Mouse (Mus musculus) lung, adult 2 months (tissue): ENCODE results near the gene Slx4. TPM values are rescaled to one million over a fixed set of nuclear protein-coding genes. Genes with fewer than 3 reads are reported as not detected.

ENCODE experiments used
- DNase-seq: peaks from one replicate; pipeline ENCODE4 v3.0.0; 2022
- H3K4me1 ChIP-seq: fragments of 200-500 bp; 2 replicates; pipeline ENCODE4 v1.6.1; 2011; ENCODE audit warnings: low read length; ENCODE audit not compliant: control insufficient read depth, insufficient read depth
- H3K4me3 ChIP-seq: fragments of 200-500 bp; replicated peaks from 2 replicates; pipeline ENCODE3; 2011; ENCODE audit warnings: low read depth, mild to moderate bottlenecking, control low read depth, low read length; ENCODE audit errors: extremely low read depth
- CTCF ChIP-seq: fragments of 200-500 bp; IDR thresholded peaks from 2 replicates; pipeline ENCODE4 v1.5.1; 2011; ENCODE audit warnings: mild to moderate bottlenecking, low read length, control low read depth; ENCODE audit not compliant: insufficient read depth
- POLR2A ChIP-seq: fragments of 200-500 bp; IDR thresholded peaks from 2 replicates; pipeline ENCODE4 v1.6.1; 2011; ENCODE audit warnings: low read depth, mild to moderate bottlenecking, control low read depth, low read length, borderline replicate concordance; ENCODE audit errors: extremely low read depth
- WGBS: fragments of 180-500 bp; shearing (Covaris S2); methylation state at CpG from one replicate; pipeline ENCODE4 v1.1.7; 2018; 5-methylcytosine and 5-hydroxymethylcytosine counted together
- polyA plus RNA-seq: library from polyadenylated mRNA; depleted of rRNA; stranded (reverse); fragments of >200 nt; gene quantifications from 2 replicates; pipeline ENCODE4 v1.2.3, GENCODE M21; 2012; rRNA removed

Gene Slx4
- polyA plus RNA-seq, 1 experiment, result 16.3 TPM

DNA sequence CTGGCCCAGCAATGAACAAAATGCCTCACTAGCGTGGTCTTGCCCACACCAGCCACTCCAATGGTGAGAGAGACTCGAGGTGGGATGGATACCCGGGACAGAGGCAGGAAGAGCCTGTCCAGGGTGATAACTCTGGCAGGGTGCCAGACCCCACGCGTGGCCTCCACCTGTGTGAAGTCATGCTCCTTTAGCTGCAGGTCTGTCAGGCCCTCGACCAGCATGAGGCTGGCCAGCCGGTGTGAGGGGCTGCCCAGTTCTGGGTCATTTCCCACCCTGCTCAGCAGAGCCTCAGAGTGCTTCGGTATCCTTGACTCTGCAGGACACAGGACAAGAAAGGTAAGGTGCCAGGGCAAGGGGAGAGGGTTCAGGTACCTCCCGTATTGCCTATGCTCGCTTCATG, 38.6 kb downstream of the Slx4 start:
- no peak for TF ChIP-seq CTCF
- no peak for TF ChIP-seq POLR2A
- Histone ChIP-seq H3K4me3 (no peak overlapping the region), H3K4me1 (no peaks in the 10 kb centered on the region)
- 64% methylated on average over 10 of the region's 10 CpGs for WGBS
- no peak for DNase-seq

- no peak overlapping the region for H3K4me3 ChIP-seq
- 51% methylated on average over 2 of the region's 2 CpGs for WGBS
- DNase-seq, result no peak
- TF ChIP-seq POLR2A (no peak), CTCF (no peak)
- no peaks in the 10 kb centered on the region for H3K4me1 ChIP-seq
These were observed 44.3 kb downstream of the Slx4 start for GRCm38 (mm10) chr16:3959261-3959660.

GRCm38 (mm10) chr16:3956369-3956768, 47.2 kb downstream of the Slx4 start:
- no peak for DNase-seq
- Histone ChIP-seq H3K4me3 (no peak overlapping the region), H3K4me1 (no peaks in the 10 kb centered on the region)
- TF ChIP-seq POLR2A (no peak), CTCF (no peak)
- WGBS, result 72% methylated on average over 6 of the region's 6 CpGs

DNA sequence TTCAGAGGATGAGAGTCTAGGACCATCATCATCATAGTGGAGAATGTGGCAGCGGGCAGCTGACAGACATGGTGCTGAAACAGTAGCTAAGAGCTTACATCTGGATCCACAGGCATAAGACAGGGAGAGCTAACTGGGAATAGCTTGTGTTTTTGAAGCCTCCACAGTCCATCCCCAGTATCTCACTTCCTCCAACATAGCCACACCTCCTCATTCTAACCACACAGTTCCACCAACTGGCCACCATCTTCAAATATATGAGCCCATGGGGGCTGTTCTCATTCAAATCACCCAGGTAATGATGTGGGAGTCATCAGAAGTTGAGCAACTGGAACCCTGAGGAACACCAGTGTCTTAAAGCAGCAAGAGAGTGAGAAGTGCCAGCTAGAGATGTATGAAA, 52.4 kb downstream of the Slx4 start:
- no peaks in the 10 kb centered on the region for H3K4me1 ChIP-seq
- no peak for DNase-seq
- no peak for TF ChIP-seq CTCF
- no peak for TF ChIP-seq POLR2A
- WGBS, result 89% methylated on average over 1 of the region's 1 CpGs
- no peak overlapping the region for H3K4me3 ChIP-seq

- DNase-seq, result no peak
- WGBS, result 73% methylated on average over 4 of the region's 4 CpGs
- no peak overlapping the region for H3K4me3 ChIP-seq
- peaks cover 5% of the 10 kb centered on the region; the same call in 1 of the 2 replicates for H3K4me1 ChIP-seq
- TF ChIP-seq POLR2A, result no peak
- TF ChIP-seq CTCF, result no peak
These were observed 68.9 kb downstream of the Slx4 start for GRCm38 (mm10) chr16:3934701-3935100.

DNA sequence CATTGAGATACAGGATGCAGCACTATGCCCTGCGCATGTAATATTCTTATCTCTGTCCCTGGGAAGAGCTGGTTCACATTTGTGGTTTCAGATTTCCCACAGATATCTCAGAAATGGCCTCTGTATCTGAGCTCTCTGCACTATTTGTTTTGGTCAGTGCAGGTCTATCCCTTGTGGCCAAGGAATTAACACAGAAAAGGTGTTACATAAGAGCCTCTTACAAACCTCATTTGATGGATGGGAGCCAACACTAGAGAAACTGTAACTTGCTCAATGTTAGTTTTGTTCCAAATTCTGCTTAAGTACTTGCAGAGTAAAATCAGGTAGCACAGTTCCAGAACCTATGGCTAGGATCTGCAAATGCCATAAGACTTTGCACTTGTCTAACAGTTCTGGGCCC, 69.5 kb downstream of the Slx4 start:
- DNase-seq, result peak; percentile 6
- peaks cover 5% of the 10 kb centered on the region; the same call in 1 of the 2 replicates for H3K4me1 ChIP-seq
- no peak overlapping the region for H3K4me3 ChIP-seq
- TF ChIP-seq CTCF, result no peak
- TF ChIP-seq POLR2A, result no peak
- WGBS, result 61% methylated on average over 1 of the region's 1 CpGs

DNA sequence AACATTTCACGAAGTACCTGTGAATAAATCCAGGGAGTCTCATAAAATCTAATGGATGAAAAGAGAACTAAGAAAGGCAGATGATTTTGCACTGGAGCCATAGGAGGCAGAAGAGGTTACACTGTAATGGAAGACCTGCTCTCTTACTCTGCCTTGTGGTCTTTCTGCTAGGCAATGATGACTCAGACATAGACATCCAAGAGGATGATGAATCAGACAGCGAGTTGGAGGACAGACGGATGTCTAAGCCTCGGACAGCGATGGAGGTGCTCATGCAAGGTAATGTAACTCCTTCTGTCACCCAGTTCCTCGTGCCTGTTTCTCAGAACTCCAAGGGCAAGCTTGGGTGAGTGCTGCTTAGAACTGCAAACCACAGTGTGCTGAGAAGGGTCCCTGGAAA, 70.0 kb downstream of the Slx4 start:
- TF ChIP-seq CTCF (no peak), POLR2A (no peak)
- H3K4me1 ChIP-seq, result peaks cover 5% of the 10 kb centered on the region; the same call in 1 of the 2 replicates
- no peak overlapping the region for H3K4me3 ChIP-seq
- no peak for DNase-seq
- 86% methylated on average over 6 of the region's 6 CpGs for WGBS

- Histone ChIP-seq H3K4me1 (peaks cover 5% of the 10 kb centered on the region; the same call in 1 of the 2 replicates), H3K4me3 (no peak overlapping the region)
- 67% methylated on average over 7 of the region's 7 CpGs for WGBS
- TF ChIP-seq POLR2A (no peak), CTCF (no peak)
- DNase-seq, result no peak
These were observed 74.4 kb downstream of the Slx4 start for GRCm38 (mm10) chr16:3929151-3929550.

Other genes with a start within 250 kb of the Slx4 start
- not detected in 2 replicates for gene Olfr15, start 172.9 kb downstream of the Slx4 start, polyA plus RNA-seq
- 0.96 and 1.1 TPM in 2 replicates for gene Zfp174, start 156.5 kb downstream of the Slx4 start, polyA plus RNA-seq
- gene Naa60, start 131.4 kb downstream of the Slx4 start, polyA plus RNA-seq, result 59.4 and 65.8 TPM in 2 replicates
- gene Zfp597, start 119.2 kb downstream of the Slx4 start, polyA plus RNA-seq, result 3.4 and 3.5 TPM in 2 replicates
- 0.12 and 0.14 TPM in 2 replicates for gene Gm20695, start 119.1 kb downstream of the Slx4 start, polyA plus RNA-seq
- 14.9 TPM in 2 replicates for gene 1700037C18Rik, start 95.1 kb downstream of the Slx4 start, polyA plus RNA-seq
- gene Cluap1, start 95.0 kb downstream of the Slx4 start, polyA plus RNA-seq, result 5.7 and 6.3 TPM in 2 replicates
- 5.9 and 6.3 TPM in 2 replicates for gene Nlrc3, start 27.1 kb downstream of the Slx4 start, polyA plus RNA-seq
- gene Dnase1, start 33.2 kb upstream of the Slx4 start, polyA plus RNA-seq, result 0.11 and 0.18 TPM in 2 replicates
- gene Trap1, start 74.1 kb upstream of the Slx4 start, polyA plus RNA-seq, result 47.8 and 54.6 TPM in 2 replicates
- 31.8 and 43.4 TPM in 2 replicates for gene Crebbp, start 210.2 kb upstream of the Slx4 start, polyA plus RNA-seq